Comparison of ENCODE assay signal across 8 mouse cellular contexts in the genomic region with DNA sequence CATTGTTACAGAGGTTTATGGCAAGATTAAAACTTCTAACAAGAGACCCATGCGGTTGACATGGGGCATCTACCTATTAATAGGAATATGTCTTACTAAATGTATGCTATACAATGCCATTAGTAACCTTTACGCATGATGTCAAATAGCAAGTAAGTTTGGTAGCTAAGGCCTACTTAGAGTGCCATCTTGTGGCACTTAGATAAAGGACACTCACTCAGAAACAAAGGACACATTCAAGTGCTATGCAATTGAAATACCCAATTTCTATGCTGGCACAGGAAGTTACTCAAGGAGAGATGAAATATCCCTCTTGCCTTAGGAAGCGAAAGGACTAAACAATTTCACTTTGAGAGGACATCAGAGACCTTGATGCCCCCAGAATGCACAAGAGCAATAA. TPM values are rescaled to one million over a fixed set of nuclear protein-coding genes. Genes with fewer than 3 reads are reported as not detected.
DNase-seq lines count a peak whose midpoint lies in the region; ATAC-seq and TF ChIP-seq lines count a peak whose summit lies in the region.

No protein-coding gene starts in this region.

- peaks cover 17% of the 10 kb centered on the region; the same call in 1 of the 2 replicates for H3K36me3 ChIP-seq in forebrain, embryonic 15.5 days
- H3K36me3 ChIP-seq in midbrain, embryonic 16.5 days (ENCODE audit: control insufficient read depth, insufficient read depth, low read length), result 0 out of 2 replicates have a peak, but pooled peaks cover 8% of the 10 kb centered on the region

- peak; percentile 11 for DNase-seq in CD4-positive, CD25-positive, alpha-beta regulatory T cell, adult 2 months (ENCODE audit: low read depth, low spot score)
- DNase-seq in left cerebral cortex, adult 2 months (ENCODE audit: extremely low spot score in 1 of 2, low spot score in 2 of 2), result no peak
- DNase-seq in left cerebral cortex, adult 8-10 months (ENCODE audit: low spot score in 2 of 2), result no peak
- DNase-seq in cerebellum, adult 18-20 months, result no peak
- DNase-seq in right cerebral cortex, postnatal 4 days, result no peak

- no peak for ATAC-seq in CD4-positive, CD25-positive, alpha-beta regulatory T cell, adult 4 months
- peak; percentile 77 for ATAC-seq in forebrain, embryonic 15.5 days (replicated peaks)
- peak; percentile 78 for ATAC-seq in midbrain, embryonic 16.5 days

- TF ChIP-seq CTCF in left cerebral cortex, adult 2 months (IDR thresholded peaks at IDR 0.05), result peak; percentile 77

- H3K4me1 ChIP-seq in forebrain, embryonic 15.5 days, result no peaks in the 10 kb centered on the region
- no peaks in the 10 kb centered on the region for H3K4me1 ChIP-seq in midbrain, embryonic 16.5 days (ENCODE audit: control insufficient read depth, insufficient read depth, low read length)

- H3K27me3 ChIP-seq in forebrain, embryonic 15.5 days, result no peaks in the 10 kb centered on the region
- H3K27me3 ChIP-seq in midbrain, embryonic 16.5 days (ENCODE audit: control insufficient read depth, insufficient read depth, low read depth, low read length), result no peaks in the 10 kb centered on the region

- intact Hi-C loops in left cerebral cortex, adult 2 months (cut with DNase I), result loop anchor here (1.0 to 5.0 kb wide), 4 partner anchors 36 to 140 kb away; no protein-coding TSS in a partner anchor

- peak overlapping the region; percentile 27; the same call in 1 of the 2 replicates for H3K9ac ChIP-seq in forebrain, embryonic 15.5 days (replicated peaks)
- H3K9ac ChIP-seq in midbrain, embryonic 16.5 days (ENCODE audit: low read depth, low read length), result 0 out of 2 replicates have a peak overlapping the region, but pooled peaks have one; percentile 20

- 58% methylated on average over 3 of the region's 3 CpGs for WGBS in forebrain, embryonic 15.5 days
- WGBS in midbrain, embryonic 16.5 days, result 58% methylated on average over 3 of the region's 3 CpGs

- peak overlapping the region; percentile 59; the same call in 1 of the 2 replicates for H3K27ac ChIP-seq in left cerebral cortex, adult 2 months
- peak overlapping the region; percentile 28; the same call in 1 of the 2 replicates for H3K27ac ChIP-seq in forebrain, embryonic 15.5 days (replicated peaks)
- H3K27ac ChIP-seq in midbrain, embryonic 16.5 days (ENCODE audit: low read length), result peak overlapping the region; percentile 58; the same call in 1 of the 2 replicates

- H3K4me3 ChIP-seq in left cerebral cortex, adult 2 months, result no peak overlapping the region
- H3K4me3 ChIP-seq in forebrain, embryonic 15.5 days, result no peak overlapping the region
- H3K4me3 ChIP-seq in midbrain, embryonic 16.5 days (ENCODE audit: low read depth, low read length), result no peak overlapping the region

- H3K9me3 ChIP-seq in forebrain, embryonic 15.5 days, result no peaks in the 10 kb centered on the region
- no peaks in the 10 kb centered on the region for H3K9me3 ChIP-seq in midbrain, embryonic 16.5 days (replicated peaks; ENCODE audit: control insufficient read depth, low read length, poor library complexity, severe bottlenecking)

- H3K4me2 ChIP-seq in forebrain, embryonic 15.5 days (replicated peaks), result no peak overlapping the region
- no peak overlapping the region for H3K4me2 ChIP-seq in midbrain, embryonic 16.5 days (ENCODE audit: low read length)

RNA-seq across cellular contexts. Expression of a gene that starts 55.9 kb away (rescaled TPM):
- polyA plus RNA-seq in CD4-positive, CD25-positive, alpha-beta regulatory T cell, adult 4 months (2017; shearing (Covaris generic)), result 10 to 100 TPM in 1 of 2 experiments, 1 to 10 TPM in 1; 8.5 to 16.3 TPM
- total RNA-seq in left cerebral cortex, adult 2 months (2021), result 10 to 100 TPM; 79.7 to 82.8 TPM
- total RNA-seq in left cerebral cortex, adult 8-10 months (2022), result 10 to 100 TPM; 80.5 to 87.9 (median 81.8) TPM
- polyA plus RNA-seq in forebrain, embryonic 15.5 days (2015; fragmentation: Nextera tagmentation; extraction: Ambion mirVana), result 17.0 and 19.5 TPM in 2 replicates
- polyA plus RNA-seq in midbrain, embryonic 16.5 days (2015; fragmentation: Nextera tagmentation; extraction: Ambion mirVana), result 16.2 and 18.5 TPM in 2 replicates
